Comparison of ENCODE assay signal across 17 mouse cellular contexts in the genomic region with DNA sequence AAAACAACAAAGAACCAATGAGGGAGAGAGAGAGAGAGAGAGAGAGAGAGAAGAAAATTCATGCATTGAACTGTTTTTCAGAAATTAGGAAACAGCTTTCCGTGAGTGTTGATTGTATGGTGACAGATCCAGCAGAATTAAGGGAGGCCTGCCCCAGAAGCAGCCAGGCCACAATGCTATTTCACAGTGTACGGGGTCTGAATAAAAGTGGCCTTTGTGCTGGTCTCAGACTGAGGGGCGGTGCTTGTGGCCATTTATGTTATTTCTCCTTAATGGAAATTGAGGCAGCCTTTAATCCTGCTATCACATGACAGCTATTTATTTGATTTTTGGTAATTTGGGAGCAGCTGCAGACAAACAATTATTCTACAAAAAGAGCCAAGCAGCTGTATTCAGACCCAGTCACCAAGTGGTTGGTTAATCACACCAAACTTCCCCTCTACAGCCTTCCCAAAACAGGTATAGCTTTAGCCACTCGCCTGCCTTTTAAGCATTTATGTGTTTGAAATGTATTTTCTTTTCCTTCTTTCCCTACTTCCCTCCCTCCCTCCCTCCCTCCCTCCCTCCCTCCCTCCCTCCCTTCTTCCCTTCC. TPM values are rescaled to one million over a fixed set of nuclear protein-coding genes. Genes with fewer than 3 reads are reported as not detected.
DNase-seq lines count a peak whose midpoint lies in the region; ATAC-seq and TF ChIP-seq lines count a peak whose summit lies in the region.
"Had no signal": no experiment of that assay in that cellular context is flagged by ENCODE, and none has a peak within 500 bp of the region (broad histone marks: within the 10 kb centered on the region; RNA-seq: fewer than 3 reads in every experiment).

No protein-coding gene starts in this region.

- no peak overlapping the region for H3K4me2 ChIP-seq in embryonic facial prominence, embryonic 11.5 days (ENCODE audit: low read depth, low read length)
- H3K4me2 ChIP-seq in forebrain, embryonic 12.5 days = peak overlapping the region; percentile 8; the same call in 1 of the 2 replicates
- H3K4me2 ChIP-seq in limb, embryonic 12.5 days = no peak overlapping the region

- no peaks in the 10 kb centered on the region for H3K27me3 ChIP-seq in embryonic facial prominence, embryonic 11.5 days (ENCODE audit: control insufficient read depth, insufficient read depth, low read length)
- no peaks in the 10 kb centered on the region for H3K27me3 ChIP-seq in forebrain, embryonic 12.5 days
- H3K27me3 ChIP-seq in limb, embryonic 12.5 days = no peaks in the 10 kb centered on the region

- DNase-seq in layer of hippocampus, adult 2 months (ENCODE audit: low spot score in 2 of 2) = no peak
- no peak for DNase-seq in layer of hippocampus, postnatal 14 days (ENCODE audit: low spot score in 2 of 2)
- DNase-seq in embryonic facial prominence, embryonic 11.5 days (ENCODE audit: low spot score) = peak; percentile 45
- no peak for DNase-seq in ovary, postnatal 10 days (ENCODE audit: low spot score)
- DNase-seq: cerebellum, adult 11 months; gastrocnemius, postnatal 10 days; lung, postnatal 10 days; right cerebral cortex, postnatal 14 days; thymus, adult 2 months had no signal

- no peak overlapping the region for H3K4me3 ChIP-seq in layer of hippocampus, adult 2 months
- H3K4me3 ChIP-seq in embryonic facial prominence, embryonic 11.5 days (ENCODE audit: low read depth, low read length) = no peak overlapping the region
- H3K4me3 ChIP-seq in forebrain, embryonic 12.5 days (replicated peaks) = no peak overlapping the region
- no peak overlapping the region for H3K4me3 ChIP-seq in limb, embryonic 12.5 days (replicated peaks)

- no peaks in the 10 kb centered on the region for H3K4me1 ChIP-seq in embryonic facial prominence, embryonic 11.5 days (ENCODE audit: control insufficient read depth, insufficient read depth, low read length)
- peaks cover 74% of the 10 kb centered on the region for H3K4me1 ChIP-seq in forebrain, embryonic 12.5 days
- peaks cover 24% of the 10 kb centered on the region; the same call in 1 of the 2 replicates for H3K4me1 ChIP-seq in limb, embryonic 12.5 days (replicated peaks)

- no peak for TF ChIP-seq CTCF in layer of hippocampus, adult 2 months (conservative IDR thresholded peaks at IDR 0.05)

- peak overlapping the region; percentile 37; the same call in 1 of the 2 replicates for H3K27ac ChIP-seq in layer of hippocampus, adult 2 months
- H3K27ac ChIP-seq in embryonic facial prominence, embryonic 11.5 days (replicated peaks; ENCODE audit: low read depth, low read length) = no peak overlapping the region
- H3K27ac ChIP-seq in forebrain, embryonic 12.5 days = peak overlapping the region; percentile 85
- H3K27ac ChIP-seq in limb, embryonic 12.5 days = peak overlapping the region; percentile 77
- H3K27ac ChIP-seq: kidney, postnatal 0 days; liver, embryonic 14.5 days had no signal

- H3K36me3 ChIP-seq in embryonic facial prominence, embryonic 11.5 days (replicated peaks; ENCODE audit: control insufficient read depth, insufficient read depth, low read depth, low read length) = no peaks in the 10 kb centered on the region
- H3K36me3 ChIP-seq in forebrain, embryonic 12.5 days (replicated peaks) = no peaks in the 10 kb centered on the region
- no peaks in the 10 kb centered on the region for H3K36me3 ChIP-seq in limb, embryonic 12.5 days

- ATAC-seq in embryonic facial prominence, embryonic 11.5 days (replicated peaks; ENCODE audit: insufficient number of reproducible peaks, low FRiP score, low TSS enrichment, low read depth) = no peak
- peak; percentile 84 for ATAC-seq in forebrain, embryonic 12.5 days (ENCODE audit: low FRiP score)
- no peak for ATAC-seq in limb, embryonic 12.5 days (ENCODE audit: insufficient number of reproducible peaks, insufficient read depth, low FRiP score, low TSS enrichment, low read depth)
- no peak for ATAC-seq in cerebellum, adult (ENCODE audit: insufficient number of reproducible peaks, low FRiP score, low TSS enrichment)
- ATAC-seq: activated CD4-positive, CD25-positive, alpha-beta regulatory T cell, adult 4 months; CD4-positive, CD25-positive, alpha-beta regulatory T cell, adult 4 months; inflammation-experienced regulatory T-cells, adult 6 months had no signal

- WGBS in embryonic facial prominence, embryonic 11.5 days = 40% methylated on average over 4 of the region's 4 CpGs
- 21% methylated on average over 4 of the region's 4 CpGs for WGBS in forebrain, embryonic 12.5 days
- 73% methylated on average over 4 of the region's 4 CpGs for WGBS in limb, embryonic 12.5 days

- H3K9ac ChIP-seq in embryonic facial prominence, embryonic 11.5 days (replicated peaks; ENCODE audit: low read length) = no peak overlapping the region
- H3K9ac ChIP-seq in forebrain, embryonic 12.5 days = no peak overlapping the region
- H3K9ac ChIP-seq in limb, embryonic 12.5 days (replicated peaks) = no peak overlapping the region
- H3K9ac ChIP-seq: liver, embryonic 14.5 days had no signal

- H3K9me3 ChIP-seq in embryonic facial prominence, embryonic 11.5 days (replicated peaks; ENCODE audit: control insufficient read depth, low read length) = no peaks in the 10 kb centered on the region
- no peaks in the 10 kb centered on the region for H3K9me3 ChIP-seq in forebrain, embryonic 12.5 days
- no peaks in the 10 kb centered on the region for H3K9me3 ChIP-seq in limb, embryonic 12.5 days

RNA-seq across cellular contexts. Expression of gene Nrf1, which starts 31.2 kb away (rescaled TPM):
- 10 to 100 TPM; 25.9 to 26.0 TPM for total RNA-seq in layer of hippocampus, adult 2 months (2021)
- 10 to 100 TPM; 22.8 to 23.3 TPM for total RNA-seq in layer of hippocampus, postnatal 14 days (2021)
- polyA plus RNA-seq in embryonic facial prominence, embryonic 11.5 days (2014; fragmentation: Nextera tagmentation; extraction: Ambion mirVana) = 76.0 and 80.1 TPM in 2 replicates
- polyA plus RNA-seq in forebrain, embryonic 12.5 days (2016; fragmentation: Nextera tagmentation; extraction: Ambion mirVana) = 82.4 and 83.4 TPM in 2 replicates
- polyA plus RNA-seq in limb, embryonic 12.5 days (2016; fragmentation: Nextera tagmentation; extraction: Ambion mirVana) = 75.0 and 75.7 TPM in 2 replicates
